Mouse (Mus musculus) left cerebral cortex, adult 11 months (tissue): ENCODE data around the gene Sptb.

ENCODE experiments used
- DNase-seq: peaks from one replicate; pipeline ENCODE4 v3.0.0; 2022; ENCODE audit warnings: low spot score

Gene Sptb

GRCm38 (mm10) chr12:76541475-76541874, 168.9 kb downstream of the Sptb start:
- DNase-seq: no peak

GRCm38 (mm10) chr12:76540701-76541221, 169.6 kb downstream of the Sptb start:
- no peak for DNase-seq

- DNase-seq: no peak
Measured at GRCm38 (mm10) chr12:76540169-76540568, 170.2 kb downstream of the Sptb start.

- DNase-seq: no peak
Measured at GRCm38 (mm10) chr12:76537434-76537833, 172.9 kb downstream of the Sptb start.

- no peak for DNase-seq
Measured at GRCm38 (mm10) chr12:76536591-76537153, 173.7 kb downstream of the Sptb start.

GRCm38 (mm10) chr12:76535471-76535900, 174.9 kb downstream of the Sptb start:
- no peak for DNase-seq

GRCm38 (mm10) chr12:76534641-76535283, 175.6 kb downstream of the Sptb start:
- DNase-seq: no peak

GRCm38 (mm10) chr12:76534233-76534632, 176.1 kb downstream of the Sptb start:
- no peak for DNase-seq

- DNase-seq: no peak
Measured at GRCm38 (mm10) chr12:76533377-76534222, 176.7 kb downstream of the Sptb start.

GRCm38 (mm10) chr12:76532926-76533376, 177.4 kb downstream of the Sptb start:
- DNase-seq: no peak

GRCm38 (mm10) chr12:76531986-76532925, 178.1 kb downstream of the Sptb start:
- no peak for DNase-seq

GRCm38 (mm10) chr12:76530580-76531139, 179.7 kb downstream of the Sptb start, which contains the start of gene Plekhg3:
Plekhg3 (plus strand) TSS chr12:76530891.
- no peak for DNase-seq
